Comparison of ENCODE assay signal across 8 mouse cellular contexts in genomic region chr11:88204593-88205368, GRCm38 (mm10). TPM values are rescaled to one million over a fixed set of nuclear protein-coding genes. Genes with fewer than 3 reads are reported as not detected.
DNase-seq lines count a peak whose midpoint lies in the region; ATAC-seq and TF ChIP-seq lines count a peak whose summit lies in the region.

No protein-coding gene starts in this region.

- no peak for TF ChIP-seq CTCF in kidney, adult 2 months (conservative IDR thresholded peaks at IDR 0.05; ENCODE audit: insufficient read depth, insufficient read length, low read depth, low read length)
- no peak for TF ChIP-seq CTCF in bone marrow, adult 2 months (IDR thresholded peaks at IDR 0.05; ENCODE audit: control insufficient read depth, insufficient read depth, low read length)

- H3K4me2 ChIP-seq in heart, embryonic 16.5 days (ENCODE audit: low read depth, low read length) = peak overlapping the region; percentile 90

- H3K27ac ChIP-seq in kidney, adult 2 months (ENCODE audit: insufficient read depth, low read depth, low read length) = peak overlapping the region; percentile 72
- peak overlapping the region; percentile 35 for H3K27ac ChIP-seq in bone marrow, adult 2 months (ENCODE audit: control insufficient read depth, insufficient read depth, low read depth, low read length, poor library complexity)
- peak overlapping the region; percentile 80 for H3K27ac ChIP-seq in heart, embryonic 16.5 days (ENCODE audit: low read length)

- H3K9me3 ChIP-seq in heart, embryonic 16.5 days (replicated peaks; ENCODE audit: control insufficient read depth, low read length) = no peaks in the 10 kb centered on the region

- no peaks in the 10 kb centered on the region for H3K36me3 ChIP-seq in kidney, adult 2 months (ENCODE audit: control insufficient read depth, insufficient read depth, low read length)
- peaks cover 6% of the 10 kb centered on the region for H3K36me3 ChIP-seq in heart, embryonic 16.5 days (ENCODE audit: control insufficient read depth, insufficient read depth)

- H3K9ac ChIP-seq in heart, embryonic 16.5 days (ENCODE audit: low read length) = peak overlapping the region; percentile 95

- TF ChIP-seq POLR2A in kidney, adult 2 months (IDR thresholded peaks at IDR 0.05; ENCODE audit: low read depth, low read length) = no peak
- no peak for TF ChIP-seq POLR2A in bone marrow, adult 2 months (IDR thresholded peaks at IDR 0.05; ENCODE audit: borderline replicate concordance, control insufficient read depth, low read depth, low read length)

- WGBS in kidney, adult 2 months = 25% methylated on average over 30 of the region's 30 CpGs
- WGBS in bone marrow, adult 2 months = 24% methylated on average over 30 of the region's 30 CpGs
- 28% methylated on average over 30 of the region's 30 CpGs for WGBS in heart, embryonic 16.5 days

- no peak for DNase-seq in kidney, adult 2 months
- no peak for DNase-seq in kidney, adult 8-10 months
- DNase-seq in embryo, embryonic 10 days (ENCODE audit: low spot score) = no peak
- no peak for DNase-seq in gastrocnemius, postnatal 10 days
- no peak for DNase-seq in cerebellum, adult 11 months

- peaks cover 13% of the 10 kb centered on the region; the same call in 1 of the 2 replicates for H3K4me1 ChIP-seq in kidney, adult 2 months (ENCODE audit: control insufficient read depth, insufficient read depth, low read length)
- no peaks in the 10 kb centered on the region; the same call in 1 of the 2 replicates for H3K4me1 ChIP-seq in bone marrow, adult 2 months (ENCODE audit: control insufficient read depth, insufficient read depth, low read length)
- H3K4me1 ChIP-seq in heart, embryonic 16.5 days (ENCODE audit: control insufficient read depth, insufficient read depth, low read length) = peaks cover 41% of the 10 kb centered on the region

- H3K4me3 ChIP-seq in kidney, adult 2 months (ENCODE audit: insufficient read depth, low read depth, low read length) = peak overlapping the region; percentile 92
- peak overlapping the region; percentile 92 for H3K4me3 ChIP-seq in bone marrow, adult 2 months (replicated peaks; ENCODE audit: control insufficient read depth, low read depth, low read length)
- peak overlapping the region; percentile 97 for H3K4me3 ChIP-seq in heart, embryonic 16.5 days (ENCODE audit: low read length)

- no peak for ATAC-seq in heart, embryonic 16.5 days (replicated peaks; ENCODE audit: extremely low read depth, insufficient read depth, low FRiP score)
- peak; percentile 49 for ATAC-seq in megakaryocyte, adult 5-6 weeks (ENCODE audit: poor library complexity, severe bottlenecking)

- no peaks in the 10 kb centered on the region for H3K27me3 ChIP-seq in kidney, adult 2 months (replicated peaks; ENCODE audit: control insufficient read depth, insufficient read depth, low read length)
- no peaks in the 10 kb centered on the region for H3K27me3 ChIP-seq in heart, embryonic 16.5 days (ENCODE audit: control insufficient read depth, insufficient read depth, low read length)

RNA-seq across cellular contexts. Expression of gene Mrps23, which starts 0.6 kb away (rescaled TPM):
- 53.0 and 61.6 TPM in 2 replicates for polyA plus RNA-seq in kidney, adult 2 months (2012; rRNA removed)
- 16.2 and 38.2 TPM in 2 replicates for polyA plus RNA-seq in bone marrow, adult 2 months (2011; ENCODE audit: insufficient read depth, insufficient read length, low replicate concordance, missing spikeins)
- polyA plus RNA-seq in heart, embryonic 16.5 days (2015; fragmentation: Nextera tagmentation; extraction: Ambion mirVana) = 97.6 and 105 TPM in 2 replicates
- total RNA-seq in megakaryocyte, adult 5-6 weeks (2015) = 59.0 and 62.2 TPM in 2 replicates
- total RNA-seq in megakaryocyte, adult 5-6 weeks (2017) = 39.4 and 73.3 TPM in 2 replicates
- total RNA-seq in gastrocnemius, postnatal 10 days (2021) = 100 to 1,000 TPM; 121 to 133 TPM
